16 mouse cellular contexts compared by ENCODE assay signal in genomic region chr10:79709307-79709706, GRCm38 (mm10). TPM values are rescaled to one million over a fixed set of nuclear protein-coding genes. Genes with fewer than 3 reads are reported as not detected.
DNase-seq lines count a peak whose midpoint lies in the region; ATAC-seq and TF ChIP-seq lines count a peak whose summit lies in the region.
"Had no signal": no experiment of that assay in that cellular context is flagged by ENCODE, and none has a peak within 500 bp of the region (broad histone marks: within the 10 kb centered on the region; RNA-seq: fewer than 3 reads in every experiment).

No protein-coding gene starts in this region.

- H3K9me3 ChIP-seq in G1E (replicated peaks), result no peaks in the 10 kb centered on the region
- no peaks in the 10 kb centered on the region for H3K9me3 ChIP-seq in liver, embryonic 12.5 days (replicated peaks)
- H3K9me3 ChIP-seq: embryonic facial prominence, embryonic 12.5 days; forebrain, embryonic 12.5 days; stomach, embryonic 15.5 days had no signal

- ATAC-seq in G1E (ENCODE audit: extremely low read depth, insufficient number of reproducible peaks, low FRiP score, poor library complexity, severe bottlenecking), result no peak
- no peak for ATAC-seq in liver, embryonic 12.5 days

- 39% methylated on average over 7 of the region's 7 CpGs for WGBS in heart, adult 2 months
- WGBS in liver, embryonic 12.5 days (ENCODE audit: insufficient replicate concordance), result 33% methylated on average over 7 of the region's 7 CpGs

- H3K36me3 ChIP-seq in heart, adult 2 months (ENCODE audit: control insufficient read depth, insufficient read depth, low read length), result no peaks in the 10 kb centered on the region; the same call in 1 of the 2 replicates
- peaks cover 85% of the 10 kb centered on the region for H3K36me3 ChIP-seq in G1E (replicated peaks)
- peaks cover 62% of the 10 kb centered on the region for H3K36me3 ChIP-seq in liver, embryonic 12.5 days

- 0 out of 2 replicates have a peak, but pooled peaks have one; percentile 25 for TF ChIP-seq POLR2A in heart, adult 2 months (IDR thresholded peaks at IDR 0.05; ENCODE audit: insufficient read depth, low read depth, low read length)

- H3K4me3 ChIP-seq in heart, adult 2 months, result no peak overlapping the region
- H3K4me3 ChIP-seq in layer of hippocampus, adult 2 months, result peak overlapping the region; percentile 36
- peak overlapping the region; percentile 66; the same call in 1 of the 2 replicates for H3K4me3 ChIP-seq in G1E (ENCODE audit: low read depth, low read length)
- H3K4me3 ChIP-seq in liver, embryonic 12.5 days, result peak overlapping the region; percentile 18; the same call in 1 of the 2 replicates
- H3K4me3 ChIP-seq: embryonic facial prominence, embryonic 12.5 days; forebrain, embryonic 12.5 days; stomach, embryonic 15.5 days had no signal

- peaks cover 8% of the 10 kb centered on the region; the same call in 1 of the 2 replicates for H3K79me2 ChIP-seq in heart, adult 2 months (replicated peaks; ENCODE audit: control insufficient read depth, insufficient read depth, low read length)

- TF ChIP-seq CTCF in heart, adult 2 months (IDR thresholded peaks at IDR 0.05), result no peak
- TF ChIP-seq CTCF in layer of hippocampus, adult 2 months (conservative IDR thresholded peaks at IDR 0.05), result no peak
- TF ChIP-seq CTCF in G1E (IDR thresholded peaks at IDR 0.05; ENCODE audit: low read depth, low read length), result no peak

- peaks cover 21% of the 10 kb centered on the region for H3K4me1 ChIP-seq in heart, adult 2 months (ENCODE audit: control insufficient read depth, insufficient read depth, low read length)
- H3K4me1 ChIP-seq in G1E (ENCODE audit: insufficient read depth, low read depth, low read length), result peaks cover 84% of the 10 kb centered on the region
- H3K4me1 ChIP-seq in liver, embryonic 12.5 days, result peaks cover 89% of the 10 kb centered on the region

- no peaks in the 10 kb centered on the region for H3K27me3 ChIP-seq in heart, adult 2 months (ENCODE audit: control insufficient read depth, insufficient read depth, low read length)
- no peaks in the 10 kb centered on the region for H3K27me3 ChIP-seq in G1E (ENCODE audit: insufficient read depth, low read length)
- H3K27me3 ChIP-seq in liver, embryonic 12.5 days (replicated peaks), result peaks cover 7% of the 10 kb centered on the region
- H3K27me3 ChIP-seq: stomach, embryonic 15.5 days had no signal

- intact Hi-C loops in heart, adult 2 months (cut with DNase I), result loop anchor here (5.0 kb wide), 1 partner anchor 73 kb away; no protein-coding TSS in a partner anchor

- TF ChIP-seq EP300 in heart, adult 2 months (IDR thresholded peaks at IDR 0.05; ENCODE audit: insufficient read depth, low read depth, low read length), result no peak

- no peak for DNase-seq in heart, adult 2 months
- no peak for DNase-seq in heart, adult 8-10 months (ENCODE audit: low spot score)
- DNase-seq in layer of hippocampus, adult 2 months (ENCODE audit: low spot score in 2 of 2), result no peak
- no peak for DNase-seq in layer of hippocampus, adult 8-10 months (ENCODE audit: low spot score in 2 of 2)
- DNase-seq in G1E (ENCODE audit: low spot score), result no peak
- no peak for DNase-seq in kidney, postnatal 10 days
- DNase-seq: adrenal gland, postnatal 25 days; B cell, adult 2 months; cerebellum, postnatal 25 days; kidney, adult 9 months; thymus, postnatal 4 days had no signal

- no peak overlapping the region for H3K27ac ChIP-seq in heart, adult 2 months
- peak overlapping the region; percentile 56 for H3K27ac ChIP-seq in layer of hippocampus, adult 2 months
- peak overlapping the region; percentile 96; the same call in 1 of the 2 replicates for H3K27ac ChIP-seq in liver, embryonic 12.5 days
- H3K27ac ChIP-seq: embryonic facial prominence, embryonic 12.5 days; forebrain, embryonic 12.5 days; stomach, embryonic 15.5 days had no signal

- no peak overlapping the region for H3K9ac ChIP-seq in heart, adult 2 months (ENCODE audit: low read depth, low read length)
- no peak overlapping the region; the same call in 1 of the 2 replicates for H3K9ac ChIP-seq in liver, embryonic 12.5 days
- H3K9ac ChIP-seq: embryonic facial prominence, embryonic 12.5 days; forebrain, embryonic 12.5 days; stomach, embryonic 15.5 days had no signal

- H3K4me2 ChIP-seq in liver, embryonic 12.5 days, result peak overlapping the region; percentile 91
- H3K4me2 ChIP-seq: embryonic facial prominence, embryonic 12.5 days; forebrain, embryonic 12.5 days; stomach, embryonic 15.5 days had no signal

RNA-seq across cellular contexts. Expression of gene Bsg, which starts 5.0 kb away (rescaled TPM):
- 1,000 to 10,000 TPM; 1,364 to 1,491 TPM for total RNA-seq in heart, adult 2 months (2021)
- polyA plus RNA-seq in heart, adult 2 months (2012; rRNA removed), result 1,570 and 1,684 TPM in 2 replicates
- total RNA-seq in heart, adult 8-10 months (2022), result 1,000 to 10,000 TPM; 1,424 to 1,552 (median 1,533) TPM
- 100 to 1,000 TPM; 538 TPM for total RNA-seq in layer of hippocampus, adult 2 months (2021)
- total RNA-seq in layer of hippocampus, adult 8-10 months (2022), result 100 to 1,000 TPM; 515 to 593 (median 535) TPM
- total RNA-seq in G1E (2014; fragmentation: Nextera tagmentation) (742 and 832 TPM in 2 replicates), G1E (2017) (308 and 330 TPM in 2 replicates)
- 872 and 1,137 TPM in 2 replicates for polyA plus RNA-seq in G1E (2012)
- polyA plus RNA-seq in liver, embryonic 12.5 days (2016; fragmentation: Nextera tagmentation; extraction: Ambion mirVana), result 1,008 and 1,045 TPM in 2 replicates

RNA-seq across cellular contexts. Expression of gene Hcn2, which starts 7.1 kb away (rescaled TPM):
- 10 to 100 TPM; 17.0 to 17.5 TPM for total RNA-seq in heart, adult 2 months (2021)
- 23.8 and 33.5 TPM in 2 replicates for polyA plus RNA-seq in heart, adult 2 months (2012; rRNA removed)
- 10 to 100 TPM; 13.7 to 16.7 (median 15.1) TPM for total RNA-seq in heart, adult 8-10 months (2022)
- 100 to 1,000 TPM; 118 TPM for total RNA-seq in layer of hippocampus, adult 2 months (2021)
- 100 to 1,000 TPM; 120 to 128 (median 121) TPM for total RNA-seq in layer of hippocampus, adult 8-10 months (2022)
- total RNA-seq in G1E (2014; fragmentation: Nextera tagmentation) (0.29 TPM in 1 of 2 replicates, not detected in the other), G1E (2017) (0.11 and 0.17 TPM in 2 replicates)
- 0.27 and 0.47 TPM in 2 replicates for polyA plus RNA-seq in G1E (2012)
- 0.11 TPM in 1 of 2 replicates, not detected in the other for polyA plus RNA-seq in liver, embryonic 12.5 days (2016; fragmentation: Nextera tagmentation; extraction: Ambion mirVana)
- total RNA-seq: hematopoietic stem cell, adult 5-6 weeks had no signal

RNA-seq across cellular contexts. Expression of gene Gzmm, which starts 20.5 kb away (rescaled TPM):
- 1 to 10 TPM; 6.4 to 6.5 TPM for total RNA-seq in heart, adult 2 months (2021)
- 7.4 and 9.2 TPM in 2 replicates for polyA plus RNA-seq in heart, adult 2 months (2012; rRNA removed)
- 1 to 10 TPM; 7.6 to 9.0 (median 8.3) TPM for total RNA-seq in heart, adult 8-10 months (2022)
- total RNA-seq in layer of hippocampus, adult 2 months (2021), result 1 to 10 TPM; 3.3 to 4.0 TPM
- total RNA-seq in layer of hippocampus, adult 8-10 months (2022), result 1 to 10 TPM; 2.3 to 3.5 (median 3.3) TPM
- total RNA-seq in G1E (2014; fragmentation: Nextera tagmentation) (not detected in 2 replicates), G1E (2017) (0.33 and 0.46 TPM in 2 replicates)
- polyA plus RNA-seq in G1E (2012), result 0.19 and 0.28 TPM in 2 replicates
- 0.26 and 0.41 TPM in 2 replicates for polyA plus RNA-seq in liver, embryonic 12.5 days (2016; fragmentation: Nextera tagmentation; extraction: Ambion mirVana)
- total RNA-seq: hematopoietic stem cell, adult 5-6 weeks had no signal

RNA-seq across cellular contexts. Expression of gene Cdc34, which starts 27.3 kb away (rescaled TPM):
- total RNA-seq in heart, adult 2 months (2021), result 100 to 1,000 TPM; 196 to 216 TPM
- 352 and 397 TPM in 2 replicates for polyA plus RNA-seq in heart, adult 2 months (2012; rRNA removed)
- total RNA-seq in heart, adult 8-10 months (2022), result 100 to 1,000 TPM; 201 to 230 (median 213) TPM
- total RNA-seq in layer of hippocampus, adult 2 months (2021), result 10 to 100 TPM; 73.1 to 79.8 TPM
- total RNA-seq in layer of hippocampus, adult 8-10 months (2022), result 10 to 100 TPM; 57.9 to 67.0 (median 66.1) TPM
- 81.7 and 86.7 TPM in 2 replicates for total RNA-seq in G1E (2014; fragmentation: Nextera tagmentation)
- total RNA-seq in G1E (2017), result 132 and 136 TPM in 2 replicates
- polyA plus RNA-seq in G1E (2012), result 492 and 603 TPM in 2 replicates
- 188 and 196 TPM in 2 replicates for polyA plus RNA-seq in liver, embryonic 12.5 days (2016; fragmentation: Nextera tagmentation; extraction: Ambion mirVana)

RNA-seq across cellular contexts. Expression of gene Polrmt, which starts 37.1 kb away (rescaled TPM):
- total RNA-seq in heart, adult 2 months (2021), result 10 to 100 TPM; 42.2 to 44.7 TPM
- polyA plus RNA-seq in heart, adult 2 months (2012; rRNA removed), result 47.0 and 52.3 TPM in 2 replicates
- 10 to 100 TPM; 41.1 to 54.7 (median 47.0) TPM for total RNA-seq in heart, adult 8-10 months (2022)
- total RNA-seq in layer of hippocampus, adult 2 months (2021), result 10 to 100 TPM; 44.5 to 50.6 TPM
- 10 to 100 TPM; 44.5 to 58.2 (median 51.3) TPM for total RNA-seq in layer of hippocampus, adult 8-10 months (2022)
- total RNA-seq in G1E (2014; fragmentation: Nextera tagmentation), result 44.5 and 50.5 TPM in 2 replicates
- 16.7 and 17.1 TPM in 2 replicates for total RNA-seq in G1E (2017)
- 45.3 and 45.5 TPM in 2 replicates for polyA plus RNA-seq in G1E (2012)
- polyA plus RNA-seq in liver, embryonic 12.5 days (2016; fragmentation: Nextera tagmentation; extraction: Ambion mirVana), result 28.3 and 30.1 TPM in 2 replicates

Comparison
In these comparisons a context has a peak if more than half of its experiments do, and no peak if none do; other contexts are left out.
1. RNA of gene Hcn2, which starts 7.1 kb away (total RNA-seq): 120 to 128 TPM in layer of hippocampus, adult 8-10 months, 118 TPM in layer of hippocampus, adult 2 months, 17.0 to 17.5 TPM in heart, adult 2 months and 13.7 to 16.7 TPM in heart, adult 8-10 months; 0.11 to 0.29 TPM in G1E; every median in the first group is over 10 times any median in the second.